Mouse (Mus musculus) ES-E14 (cell line): Measurements from ENCODE around the gene Erfe.

ENCODE experiments used
- MAFK ChIP-seq: IDR thresholded peaks from 2 replicates; pipeline ENCODE4 v1.6.1; 2014; ENCODE audit warnings: mild to moderate bottlenecking, low read depth, low read length, inconsistent platforms; ENCODE audit not compliant: insufficient read depth
- ZC3H11A ChIP-seq: IDR thresholded peaks from 2 replicates; pipeline ENCODE4 v1.6.1; 2012; ENCODE audit warnings: low read depth, mild to moderate bottlenecking, inconsistent platforms, low read length, borderline replicate concordance
- ZNF384 ChIP-seq: IDR thresholded peaks from 2 replicates; pipeline ENCODE4 v1.6.1; 2012; ENCODE audit warnings: low read depth, low read length, inconsistent platforms

DNA sequence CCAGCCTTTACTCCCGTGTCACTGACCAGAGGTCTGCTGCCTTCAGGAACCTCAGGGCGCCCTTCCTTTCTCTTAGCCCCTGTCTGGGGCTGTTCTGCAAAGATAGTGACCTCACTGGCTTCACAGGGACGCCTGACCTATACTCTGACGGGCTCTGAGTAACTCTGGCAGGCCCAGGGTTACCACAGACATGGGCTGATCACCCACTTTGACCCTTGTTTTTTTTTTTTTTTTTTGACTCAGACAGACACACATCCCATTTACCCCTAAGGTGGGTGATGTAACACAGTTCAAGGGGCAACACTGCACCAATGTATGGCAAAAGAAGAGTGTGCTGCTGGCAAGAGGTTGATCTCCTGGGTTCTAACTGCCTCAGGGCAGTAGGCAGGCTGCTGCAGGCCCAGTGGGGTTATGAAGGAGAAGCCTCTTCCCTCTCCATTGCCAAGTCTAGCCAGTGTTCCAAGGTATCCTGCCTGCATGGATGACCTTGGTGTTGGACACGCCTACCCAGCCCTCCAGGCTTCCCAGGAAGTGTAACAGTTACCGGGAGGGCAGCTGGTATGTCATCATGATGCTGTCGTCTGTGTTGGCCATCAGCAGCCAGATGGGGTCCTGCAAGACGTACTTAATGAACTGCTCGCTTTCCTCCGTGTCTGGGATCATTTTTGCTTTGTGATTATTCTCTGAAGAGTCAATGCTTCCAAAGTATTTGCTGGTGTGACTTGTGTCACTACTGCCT lies 53.8 kb downstream of the Erfe start:
- no peak for TF ChIP-seq ZC3H11A
- no peak for TF ChIP-seq ZNF384
- TF ChIP-seq MAFK: no peak
